Mouse (Mus musculus) frontal cortex, postnatal 25 days (tissue): ENCODE measurements around the gene Klc1.

Experiments used
- DNase-seq, 2 experiments: peaks; one replicate each; pipeline ENCODE4 v3.0.0; 2022; ENCODE audit warnings: low spot score in 2 of 2

The Klc1 gene

DNA sequence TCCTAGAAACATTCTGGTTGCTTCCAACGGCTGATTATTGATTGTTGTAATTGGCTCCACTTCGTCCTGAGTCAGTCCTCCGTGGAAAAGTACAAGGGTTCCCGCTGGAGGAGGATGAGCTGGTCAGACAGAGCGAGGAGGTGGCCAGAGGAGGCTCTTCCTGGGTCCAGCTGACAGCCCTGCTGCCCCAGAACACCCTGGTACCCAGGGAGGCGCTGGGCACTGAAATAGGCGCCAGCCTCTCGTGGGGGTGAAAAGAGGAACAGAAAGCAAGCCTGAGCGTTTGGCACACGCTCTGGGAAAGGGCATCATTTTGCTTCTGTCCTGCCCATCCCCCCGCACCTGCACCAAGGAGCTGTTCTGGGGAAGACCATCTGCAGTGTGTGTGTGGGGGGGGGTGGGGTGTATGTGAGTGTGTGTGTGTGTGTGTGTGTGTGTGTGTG, 14.6 kb upstream of the Klc1 start:
- no peak for DNase-seq

DNA sequence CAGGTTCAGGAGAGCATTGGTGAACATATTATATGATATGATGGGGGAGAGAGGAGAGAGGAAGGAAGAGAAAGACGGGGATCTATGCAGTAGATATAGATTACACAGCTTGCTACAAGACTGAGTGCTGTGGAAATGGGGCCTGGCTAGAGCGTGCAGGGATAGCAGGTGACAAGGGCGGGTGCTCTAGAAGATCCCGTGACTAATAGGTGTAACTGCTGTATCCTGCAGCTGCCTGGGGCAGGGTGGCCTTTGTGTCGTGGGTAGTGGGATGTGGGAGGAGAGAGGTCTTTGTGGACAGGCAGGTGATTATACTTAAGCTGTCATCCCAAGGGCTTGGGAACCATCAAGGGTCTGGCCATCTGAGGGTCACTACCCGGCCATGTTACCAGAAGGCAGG, 13.4 kb upstream of the Klc1 start:
- DNase-seq: no peak

DNA sequence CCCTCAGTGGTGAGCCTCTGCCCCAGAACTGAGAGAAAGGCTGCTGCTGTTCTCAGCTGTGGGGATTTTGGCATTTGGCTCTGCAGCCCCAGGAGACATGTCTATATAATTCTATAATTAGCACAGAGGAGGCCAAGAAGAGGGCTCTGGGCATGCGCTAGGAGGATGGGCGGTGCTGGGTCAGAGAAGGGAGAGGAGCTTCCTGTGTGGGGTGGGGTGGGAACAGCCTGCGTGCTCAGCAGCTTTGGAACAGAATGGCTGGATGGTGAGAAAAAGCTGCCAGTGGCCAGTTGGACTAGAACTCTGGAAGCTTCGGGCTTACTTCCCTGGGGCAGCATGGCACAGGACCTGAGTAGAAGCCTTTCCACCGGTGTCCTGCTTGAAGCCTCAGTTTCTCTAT, 12.6 kb upstream of the Klc1 start:
- no peak for DNase-seq

DNA sequence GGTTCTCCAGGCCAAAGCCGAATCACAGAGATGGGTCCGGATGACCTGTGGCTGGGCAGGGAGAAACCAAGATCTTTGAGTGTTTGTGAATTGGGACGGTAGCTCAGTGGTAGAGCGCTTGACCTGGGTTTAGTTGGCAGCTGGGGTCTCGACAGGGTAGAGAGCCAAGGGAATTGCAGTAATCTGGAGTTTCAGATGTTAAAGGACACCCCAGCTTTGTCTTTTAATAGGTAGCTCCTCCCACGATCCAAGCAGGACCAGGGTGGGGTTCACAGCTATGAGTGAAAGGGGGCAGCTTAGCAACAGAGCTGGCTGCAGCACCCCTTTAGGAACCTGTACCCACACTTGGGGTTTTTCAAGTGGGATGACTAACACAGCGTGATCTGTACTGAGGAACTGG, 11.2 kb upstream of the Klc1 start:
- DNase-seq: no peak

DNA sequence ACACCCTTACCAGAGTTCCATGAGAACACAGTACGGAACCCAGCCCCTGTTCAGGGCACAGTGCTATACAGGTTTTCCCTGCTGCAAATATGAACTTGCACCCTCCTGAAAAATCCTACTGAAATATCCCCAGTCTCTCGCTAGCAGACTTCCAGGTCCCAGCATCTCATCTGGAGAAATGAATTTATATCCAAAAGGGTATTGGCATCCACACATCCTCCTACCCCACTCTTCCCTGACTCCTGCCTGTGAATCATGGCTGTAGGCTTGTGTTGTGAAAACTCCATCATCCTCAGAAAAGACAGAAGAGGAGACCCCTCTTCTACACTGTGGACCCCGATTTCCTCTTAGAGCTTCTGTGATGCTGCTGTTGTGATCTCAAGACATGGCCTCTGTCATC, 7.9 kb upstream of the Klc1 start:
- DNase-seq: no peak

DNA sequence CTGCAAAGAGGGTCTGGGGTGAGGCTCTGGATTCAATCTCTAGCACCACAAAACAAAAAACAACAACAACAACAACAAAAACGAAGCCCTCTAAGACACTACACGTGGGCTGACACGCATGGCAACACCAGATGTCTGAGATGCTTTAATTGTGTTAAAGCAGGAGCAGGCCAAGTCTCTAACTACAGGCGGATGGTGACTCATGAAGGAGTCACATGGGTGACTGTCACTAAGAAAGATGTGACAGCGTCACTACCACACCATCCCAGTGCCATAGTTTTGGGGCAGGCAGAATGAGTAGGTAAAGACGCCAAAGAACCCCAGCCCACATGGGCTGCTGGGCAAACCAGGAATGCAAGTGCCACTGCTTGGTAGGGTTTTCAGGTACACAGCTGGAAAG, 6.2 kb upstream of the Klc1 start:
- no peak for DNase-seq

DNA sequence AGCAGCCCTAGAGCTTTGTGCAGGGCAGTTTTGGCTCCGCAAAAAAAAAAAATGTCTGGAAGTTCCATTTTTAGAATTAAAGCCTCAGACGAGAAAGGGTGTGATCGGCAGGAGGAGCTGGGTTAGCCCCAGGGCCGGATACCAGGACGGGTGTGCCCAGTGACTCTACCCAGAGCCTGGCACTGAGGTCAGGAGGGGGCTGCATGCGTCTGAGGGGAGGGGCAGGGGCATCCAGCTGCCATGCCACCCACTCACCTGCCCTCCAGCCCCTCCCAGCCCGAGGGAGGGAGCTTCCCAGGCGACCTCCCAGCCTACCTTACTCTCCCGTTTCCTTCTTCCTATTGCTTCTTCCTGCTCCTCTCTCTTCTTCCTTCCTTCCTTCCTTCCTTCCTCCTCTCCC, 5.3 kb upstream of the Klc1 start:
- no peak for DNase-seq

DNA sequence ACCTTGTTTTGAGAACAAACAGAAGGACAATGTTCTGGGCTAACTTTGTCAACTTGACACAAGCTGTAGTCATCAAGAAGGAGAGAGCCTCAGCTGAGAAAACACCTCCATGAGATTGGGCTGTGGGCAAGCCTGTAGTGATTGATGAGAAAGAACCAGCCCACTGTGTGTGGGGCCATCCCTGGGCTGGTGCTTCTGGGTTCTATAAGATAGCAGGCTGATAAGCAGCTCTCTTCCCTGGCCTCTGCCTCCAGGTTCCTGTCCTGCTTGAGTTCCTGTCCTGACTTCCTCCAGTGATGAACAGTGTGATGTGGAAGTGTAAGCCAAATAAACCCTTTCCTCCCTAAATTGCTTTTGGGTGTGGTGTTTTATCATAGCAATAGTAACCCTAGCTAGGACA, 3.9 kb upstream of the Klc1 start:
- DNase-seq: no peak

DNA sequence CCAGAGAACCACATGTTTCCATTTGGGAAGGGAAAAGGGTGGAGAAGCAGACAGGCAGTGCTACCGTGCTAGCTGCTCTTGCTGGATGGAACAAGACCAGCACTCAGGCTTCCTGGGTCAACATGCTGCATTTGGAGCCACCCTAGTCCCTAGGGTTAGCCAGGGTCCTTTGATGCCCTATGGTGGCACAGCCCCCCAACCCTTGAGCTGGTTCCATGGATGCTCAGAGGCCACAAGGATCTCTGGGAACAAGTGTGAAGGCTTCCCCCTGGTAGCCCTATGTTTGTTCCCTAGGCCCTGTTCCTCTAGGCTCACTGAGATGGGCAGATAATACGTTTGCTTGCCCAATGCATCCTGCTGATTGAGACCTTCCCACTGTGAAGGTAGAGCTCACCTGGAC, 3.4 kb upstream of the Klc1 start:
- no peak for DNase-seq

DNA sequence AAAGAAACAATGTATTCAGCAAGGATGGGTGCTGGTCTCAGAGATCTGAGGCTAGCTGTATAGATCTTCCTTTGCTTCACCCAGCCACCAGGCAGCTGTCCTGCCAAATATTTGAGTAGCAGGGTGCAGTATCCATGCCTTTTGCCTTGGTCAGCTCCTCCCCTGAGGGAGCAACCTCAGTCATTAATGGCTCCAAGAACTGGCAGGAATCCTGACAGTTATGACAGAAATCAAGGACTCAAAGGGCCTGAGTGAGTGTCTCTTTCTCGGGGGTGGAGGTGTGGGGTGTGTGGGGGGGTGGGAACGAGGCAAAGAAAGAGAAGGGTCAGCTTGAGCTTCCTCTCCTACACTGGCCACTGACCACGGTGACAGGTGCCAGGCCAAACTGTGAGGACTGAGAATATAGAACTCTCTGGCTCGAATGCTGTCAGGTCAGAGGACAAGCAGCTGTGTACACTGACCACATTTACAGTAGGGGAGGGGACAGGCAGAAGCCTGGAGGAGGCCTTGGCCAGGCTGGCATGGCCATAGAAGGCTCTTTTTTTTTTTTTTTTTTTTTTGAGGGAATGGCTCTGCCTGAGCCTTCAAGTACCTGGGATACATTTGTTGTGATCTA, 2.5 kb upstream of the Klc1 start:
- no peak for DNase-seq

DNA sequence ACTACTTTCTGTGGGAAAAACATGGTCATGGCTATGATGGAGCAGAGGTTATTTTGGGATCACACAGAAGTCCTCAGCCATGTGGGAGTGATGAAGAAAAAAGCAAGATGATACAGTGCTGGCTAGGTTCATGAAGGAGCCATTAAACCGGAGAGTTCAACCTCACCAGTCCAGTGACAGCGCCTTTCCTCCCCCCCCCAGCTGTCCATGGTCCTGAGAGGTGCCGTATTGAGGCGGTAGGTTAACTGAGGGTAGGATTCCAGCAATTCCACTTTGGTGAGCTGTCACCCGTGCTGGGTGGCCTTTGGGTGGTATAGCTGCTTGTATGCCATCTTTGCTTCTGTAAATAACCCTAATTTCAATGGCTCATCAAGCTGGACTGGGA, 2.0 kb upstream of the Klc1 start:
- DNase-seq: no peak

DNA sequence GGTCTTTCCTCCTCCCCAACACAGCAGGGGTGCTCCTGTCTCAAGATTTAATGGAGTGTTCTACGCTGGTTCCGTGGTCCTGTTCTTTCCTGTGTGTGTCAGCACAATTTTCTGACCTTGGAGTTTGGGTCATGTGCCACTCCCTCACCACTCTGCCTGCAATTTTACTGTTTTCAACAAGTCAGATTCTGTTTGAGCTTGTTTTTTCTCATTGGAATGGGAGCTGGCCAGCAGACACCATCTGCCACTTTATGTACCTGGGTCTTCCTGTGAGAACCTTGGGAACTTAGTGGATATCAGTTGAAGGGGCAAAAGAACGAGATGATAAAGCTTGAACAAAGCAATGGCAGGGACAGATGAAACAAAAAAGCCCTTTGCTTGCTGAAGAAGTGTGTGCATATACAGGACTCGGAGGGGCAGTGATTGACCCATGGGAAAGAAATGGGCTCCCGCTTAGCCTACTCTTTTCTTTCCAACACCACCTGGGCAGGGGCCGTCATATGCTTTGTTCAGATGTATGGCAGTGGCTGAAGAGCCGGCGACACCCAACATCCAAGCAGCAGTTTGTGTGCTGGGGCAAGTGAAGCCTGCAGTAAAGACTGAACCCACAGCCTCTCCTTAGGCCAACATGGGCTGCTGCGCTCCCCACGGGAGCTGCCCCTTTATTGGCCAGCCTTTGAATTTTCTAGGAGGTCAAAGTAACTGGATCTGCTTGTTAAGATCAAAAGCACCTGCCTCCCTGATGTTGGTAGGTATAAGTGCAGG, 906 bp upstream of the Klc1 start:
- no peak for DNase-seq

DNA sequence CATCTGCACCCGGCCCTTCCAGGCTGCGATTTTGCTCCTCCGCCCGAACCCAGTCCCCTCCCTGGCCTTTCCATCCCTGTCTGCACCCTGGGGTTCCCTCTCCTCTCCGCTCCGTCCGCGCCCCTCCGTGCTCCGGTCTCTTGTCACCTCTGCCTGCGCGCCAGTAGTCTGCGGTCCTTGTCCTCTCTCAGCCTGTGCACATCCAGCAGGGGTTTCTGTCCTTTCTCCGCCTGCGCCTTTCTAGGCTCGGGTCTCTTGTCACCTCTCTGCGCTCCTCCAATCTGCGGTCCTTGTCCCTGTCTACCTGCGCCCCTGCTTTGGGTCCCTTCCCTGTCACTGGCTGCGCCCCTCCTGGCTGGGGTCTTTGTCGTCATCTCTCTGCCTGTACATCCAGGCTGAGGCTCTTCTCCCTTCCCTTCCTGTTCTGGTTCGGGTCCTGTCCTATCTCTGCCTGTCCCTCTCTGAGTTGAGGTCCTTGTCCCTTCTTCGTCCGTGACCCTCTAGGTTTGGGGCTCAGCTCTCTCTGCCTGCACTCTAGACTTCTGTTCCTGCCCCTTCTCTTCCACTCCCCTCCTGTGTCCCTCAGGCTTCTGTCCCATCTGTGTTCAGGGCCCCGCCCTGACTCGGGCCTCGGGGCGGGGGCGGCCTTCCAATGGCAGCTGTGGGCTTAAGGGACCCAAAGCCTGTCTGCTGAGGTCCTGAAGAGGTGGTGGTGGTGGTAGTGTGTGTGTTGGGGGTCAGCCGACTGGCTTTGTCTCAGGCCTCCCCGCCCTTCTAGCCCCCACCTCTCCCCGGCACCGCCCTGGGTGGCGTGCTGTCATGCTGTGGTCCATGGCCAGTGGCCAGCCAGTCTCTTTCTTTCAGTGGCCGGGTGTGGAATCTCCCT, 770 bp downstream of the Klc1 start:
- DNase-seq: no peak

DNA sequence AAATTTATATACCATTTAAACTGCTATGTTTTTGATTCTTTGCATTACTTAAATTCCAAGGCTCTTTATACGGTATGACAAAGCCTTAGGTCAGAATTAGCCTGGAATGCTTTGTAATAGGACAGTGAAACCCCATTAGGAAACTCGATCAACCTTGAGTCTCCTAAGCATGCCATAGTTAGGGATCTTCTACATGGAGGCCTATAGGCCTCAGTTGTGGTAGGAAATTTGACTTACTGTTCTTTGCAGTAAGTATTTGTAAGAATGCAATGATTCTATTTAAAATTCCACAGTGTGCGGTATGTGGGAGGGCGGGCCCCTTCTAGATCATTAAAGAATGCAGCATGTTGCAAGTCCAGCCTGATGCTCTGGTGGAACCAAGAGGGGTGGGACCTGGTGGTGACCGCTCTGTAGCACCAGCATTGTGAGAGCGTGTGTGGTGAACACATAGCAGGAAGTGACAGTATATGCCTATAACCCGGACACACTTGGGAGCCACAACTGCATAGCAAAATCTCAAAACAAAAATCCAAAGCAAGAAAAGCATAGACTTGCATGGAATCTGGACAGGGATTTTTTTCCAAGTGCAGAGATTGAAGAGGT, 1.8 kb downstream of the Klc1 start:
- DNase-seq: no peak

DNA sequence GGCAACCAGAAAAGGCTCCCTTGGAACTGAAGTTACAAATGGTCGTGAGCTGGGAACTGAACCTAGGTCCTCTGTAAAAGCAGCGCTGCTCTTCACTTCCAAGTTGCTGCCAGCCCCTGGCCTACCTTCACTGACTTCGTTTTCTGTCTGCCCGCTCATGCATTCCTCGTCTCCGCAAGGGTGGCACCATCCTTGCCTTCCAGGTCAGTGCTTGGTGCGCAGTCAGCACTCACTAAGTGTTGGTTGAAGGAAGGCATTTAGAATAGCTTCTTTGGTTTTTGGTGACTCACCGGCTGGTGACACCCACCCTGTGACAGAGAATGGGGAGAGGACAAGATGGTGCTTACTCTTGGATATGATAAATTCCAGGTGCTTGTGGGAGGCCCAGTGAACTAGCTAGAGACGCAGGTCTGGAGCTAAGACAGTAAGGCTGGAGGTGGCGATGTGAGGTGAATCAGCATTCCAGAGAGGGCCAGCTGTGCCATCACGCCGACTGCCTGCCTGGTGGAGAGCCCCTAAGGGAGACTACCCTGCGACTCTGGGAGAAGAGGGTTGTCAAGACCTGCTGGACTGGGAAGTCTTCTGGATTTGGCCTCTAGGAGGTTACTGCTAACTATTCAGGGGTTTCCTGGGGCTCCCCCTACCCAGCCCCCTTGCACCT, 4.1 kb downstream of the Klc1 start:
- DNase-seq: no peak

DNA sequence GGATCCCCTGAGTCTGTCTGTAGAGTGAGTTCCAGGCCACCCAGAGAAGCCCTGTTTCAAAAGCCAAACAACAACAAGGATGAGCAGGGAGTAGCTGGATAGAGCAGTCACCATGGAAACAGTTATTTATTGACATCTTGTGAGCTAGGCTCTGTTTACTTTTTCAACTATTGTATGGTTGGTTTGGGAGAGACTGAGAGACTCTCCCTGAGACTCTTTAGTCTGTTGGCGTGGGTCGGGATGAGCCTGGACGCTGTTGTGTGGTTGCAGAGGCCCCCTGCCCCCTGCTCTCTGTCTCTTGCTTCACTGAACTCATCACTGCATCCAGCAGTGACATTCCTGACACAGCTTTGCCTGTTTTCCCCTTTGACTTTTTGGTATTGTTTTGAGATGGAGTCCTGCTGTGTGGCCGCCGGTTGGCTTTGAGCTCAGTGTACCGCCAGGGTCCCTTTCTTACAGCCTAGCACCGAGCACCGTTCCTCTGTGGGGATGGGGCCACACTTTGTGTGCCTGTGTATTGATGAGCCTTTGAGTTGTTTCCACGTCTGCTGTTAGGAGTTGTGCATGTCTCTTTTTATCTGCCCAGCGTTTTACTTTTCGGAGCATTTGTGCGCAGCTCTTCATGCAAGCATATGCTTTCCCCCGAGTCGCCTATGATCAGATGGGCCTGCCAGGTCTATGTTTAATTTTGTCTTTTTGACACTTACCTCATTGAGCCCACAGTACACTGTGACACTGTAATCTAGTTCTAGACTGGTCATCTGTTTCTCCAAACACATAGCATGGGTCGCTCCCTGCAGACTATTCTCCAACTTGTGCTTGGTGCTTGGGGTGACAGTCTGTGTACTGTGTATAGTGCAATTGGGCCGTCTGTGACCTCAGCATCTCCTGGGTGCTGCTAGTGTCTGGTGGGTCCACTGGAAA, 7.9 kb downstream of the Klc1 start:
- DNase-seq: no peak

DNA sequence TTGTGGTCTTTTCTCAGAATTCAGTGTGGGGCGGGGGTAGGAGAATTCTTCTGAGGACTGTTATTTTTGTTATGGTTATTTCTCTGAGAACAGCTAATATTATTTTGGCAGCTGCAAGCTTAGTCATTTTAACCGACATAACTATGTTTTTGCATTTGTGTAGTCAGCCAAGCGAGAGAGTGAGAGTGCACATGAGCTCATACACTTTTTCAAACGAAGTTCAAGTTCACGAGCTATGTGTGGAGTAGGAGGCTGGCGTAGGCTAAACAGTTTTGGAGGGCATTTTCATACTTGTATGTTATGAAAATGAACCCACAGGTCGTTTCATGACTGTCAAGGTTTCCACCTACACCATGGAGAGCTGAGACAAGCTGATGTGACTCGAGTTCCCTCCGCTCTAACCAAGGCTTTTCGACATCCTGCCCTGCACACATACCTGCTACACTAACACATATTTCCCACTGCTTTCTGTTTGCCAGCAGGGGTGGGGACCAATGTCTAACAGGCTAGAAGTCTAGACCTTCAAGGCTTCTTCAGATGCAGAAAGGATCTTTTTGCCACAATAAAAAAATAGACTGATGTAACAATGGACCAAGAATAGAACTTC, 9.8 kb downstream of the Klc1 start:
- no peak for DNase-seq

DNA sequence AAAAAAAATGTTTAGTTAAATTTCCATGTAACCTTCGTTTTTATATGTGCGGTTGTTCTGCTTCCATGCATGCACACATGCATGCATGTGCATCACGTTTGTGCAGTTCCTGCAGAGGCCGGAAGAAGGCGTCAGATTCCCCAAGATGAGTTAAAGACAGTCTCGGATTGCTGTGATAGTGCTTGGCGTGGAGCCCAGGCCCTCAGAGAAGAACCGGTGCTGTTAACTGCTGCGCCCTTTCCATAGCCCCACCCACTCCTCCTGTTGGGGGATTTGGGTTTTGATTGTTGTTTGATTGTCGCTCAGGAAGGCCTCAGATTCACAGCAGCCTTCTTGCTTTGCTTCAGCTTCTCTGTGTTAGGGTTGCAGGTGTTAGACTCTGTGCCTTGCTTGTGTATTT, 10.7 kb downstream of the Klc1 start:
- no peak for DNase-seq

DNA sequence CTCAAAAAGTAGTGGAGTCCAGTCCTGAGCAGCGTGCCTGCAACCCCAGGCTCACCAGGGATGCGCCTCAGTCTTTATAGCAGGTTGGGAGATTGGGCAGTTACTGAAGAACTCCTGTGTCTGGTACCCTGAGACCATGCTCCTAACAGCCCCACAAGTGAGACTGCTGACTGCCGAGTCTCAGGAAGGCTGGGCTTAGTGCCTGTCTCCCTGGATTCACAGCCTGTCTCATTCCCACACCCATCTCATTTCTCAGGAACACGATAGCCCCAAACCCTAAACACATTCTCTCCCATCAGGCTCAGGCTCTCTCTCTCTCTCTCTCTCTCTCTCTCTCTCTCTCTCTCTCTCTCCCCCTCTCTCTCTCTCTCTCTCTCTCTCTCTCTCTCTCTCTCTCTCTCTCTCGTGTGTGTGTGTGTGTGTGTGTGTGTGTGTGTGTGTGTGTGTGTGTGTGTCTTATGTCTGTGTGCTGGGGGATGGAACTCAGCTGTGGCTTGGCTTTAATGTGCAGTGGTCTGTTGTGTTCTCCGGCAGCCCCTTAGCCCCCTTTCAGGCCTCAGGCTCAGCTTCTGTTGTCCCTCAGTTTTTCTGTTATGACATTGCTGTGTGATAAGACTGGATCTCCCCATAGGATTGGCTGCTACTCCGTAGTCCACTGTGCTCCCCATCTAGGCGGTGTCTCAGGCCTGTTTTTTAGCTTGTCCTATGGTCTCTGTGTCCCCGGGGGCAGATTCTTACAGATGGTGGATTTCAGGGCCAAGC, 11.3 kb downstream of the Klc1 start:
- no peak for DNase-seq

DNA sequence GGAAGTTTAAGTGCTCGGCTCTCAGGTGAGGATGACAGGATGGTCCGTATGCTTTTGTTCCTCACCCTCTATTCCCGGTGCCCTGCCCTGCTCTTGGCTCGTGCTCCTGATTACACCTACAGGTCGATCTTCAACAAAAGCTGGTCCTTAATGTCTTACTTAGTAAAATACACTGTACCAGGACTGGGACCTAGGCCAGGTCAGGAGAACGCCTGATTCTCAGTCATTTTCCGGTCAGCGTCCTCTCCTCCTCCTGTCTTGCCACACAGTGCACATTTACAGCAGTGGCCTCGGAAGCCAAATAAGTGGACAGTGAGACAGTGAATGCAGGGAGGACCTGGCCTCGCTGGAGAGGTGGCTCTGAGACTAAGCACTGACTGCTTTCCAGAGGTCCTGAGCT, 12.0 kb downstream of the Klc1 start:
- DNase-seq: no peak
